Mouse (Mus musculus) embryo, embryonic 11 days (tissue): ENCODE measurements around the gene Gm5662.
"Not testable (repeated sequence)": the region's sequence is repeated elsewhere in the genome, so short reads cannot be mapped to it uniquely, and the experiment has no call there.

Experiments used
- DNase-seq: peaks from one replicate; pipeline ENCODE4 v3.0.0-alpha.2; 2015

The Gm5662 gene

GRCm38 (mm10) chr12:88274400-88274799 is at the start of gene Gm5662:
Gm5662 (minus strand) TSS chr12:88274500.
- DNase-seq: not testable (repeated sequence)

DNA sequence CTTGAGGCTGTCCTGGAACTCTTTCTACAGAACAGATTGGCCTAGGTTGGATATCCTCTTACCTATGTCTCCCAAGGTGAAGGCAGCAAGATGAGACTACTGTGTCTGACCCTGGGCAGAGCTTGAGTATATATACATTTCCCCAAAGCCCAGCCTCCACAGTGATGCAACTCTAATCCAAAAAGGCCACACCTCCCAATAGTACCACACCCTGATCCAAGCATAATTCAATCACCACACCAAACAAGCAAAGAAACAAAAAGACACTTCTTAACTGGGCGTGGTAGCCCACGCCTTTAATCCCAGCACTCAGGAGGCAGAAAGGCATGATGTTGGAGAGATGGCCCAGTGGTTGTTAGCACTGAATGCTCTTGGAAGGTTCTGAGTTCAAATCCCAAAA is 49.6 kb upstream of the Gm5662 start, which contains the start of gene Gm5039:
TSS of gene Gm5039 (minus strand) at position 101 of the 400 bp plus-strand sequence.
- DNase-seq: not testable (repeated sequence)

DNA sequence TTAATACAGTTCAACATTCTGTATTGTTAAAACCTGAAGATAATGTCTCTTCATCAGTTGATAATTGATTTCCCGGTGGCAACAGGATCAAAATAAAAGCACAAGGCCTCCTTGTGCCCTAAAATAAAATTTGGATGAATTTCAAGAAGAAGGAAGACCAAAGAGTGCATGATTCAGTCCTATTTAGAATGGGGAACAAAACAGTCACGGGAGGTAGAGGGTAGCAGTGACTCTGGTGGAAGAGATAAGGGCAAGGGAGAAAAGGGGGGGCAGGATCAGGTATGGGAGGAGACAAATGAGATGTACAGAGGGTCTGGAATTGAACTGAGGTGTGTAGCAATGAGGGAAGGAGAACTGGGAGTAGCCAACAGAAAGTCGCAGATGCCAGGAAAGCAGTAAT is 40.3 kb upstream of the Gm5662 start:
- DNase-seq: no peak

DNA sequence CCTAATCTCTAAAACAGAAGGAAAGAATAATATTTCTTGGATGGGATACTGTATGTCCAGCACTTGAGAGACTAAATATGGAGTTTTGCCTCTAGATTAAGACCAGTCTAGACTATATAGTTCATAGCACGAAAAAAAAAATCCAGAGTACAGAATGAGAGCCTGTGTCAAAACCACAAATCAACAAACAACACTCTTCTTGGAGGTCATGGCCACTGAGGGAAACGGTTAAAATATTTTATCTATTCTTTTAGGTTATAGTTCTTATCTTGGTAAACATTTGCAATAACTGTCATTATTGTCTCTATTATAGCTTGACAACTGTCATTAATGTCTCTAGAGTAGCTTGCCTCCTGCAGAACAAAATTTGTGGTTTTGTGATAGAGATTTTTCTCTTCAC is 22.9 kb upstream of the Gm5662 start:
- not testable (repeated sequence) for DNase-seq

GRCm38 (mm10) chr12:88293082-88293481 is 18.8 kb upstream of the Gm5662 start:
- DNase-seq: not testable (repeated sequence)

- DNase-seq: not testable (repeated sequence)
These were observed 10.9 kb upstream of the Gm5662 start for GRCm38 (mm10) chr12:88285224-88285623.

DNA sequence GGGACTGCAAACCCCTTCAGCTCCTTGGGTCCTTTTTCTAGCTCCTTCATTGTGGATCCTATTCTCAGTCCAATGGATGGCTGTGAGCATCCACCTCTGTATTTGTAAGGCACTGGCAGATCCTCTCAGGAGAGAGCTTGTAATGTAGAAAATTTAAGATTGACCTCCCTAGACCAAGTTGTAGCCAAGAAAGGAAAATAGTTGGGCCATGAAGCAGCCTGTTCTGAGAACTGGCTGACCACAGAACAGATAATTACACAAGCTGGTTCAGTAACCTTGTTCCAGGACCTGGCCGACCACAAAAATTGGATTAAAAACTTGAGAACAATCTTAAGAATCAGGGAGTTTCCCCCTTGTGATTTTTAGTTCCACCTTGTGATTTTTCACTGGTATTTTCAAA is 17.1 kb downstream of the Gm5662 start:
- no peak for DNase-seq

GRCm38 (mm10) chr12:88255917-88256316 is 18.4 kb downstream of the Gm5662 start:
- DNase-seq: not testable (repeated sequence)

GRCm38 (mm10) chr12:88250000-88250399 is 24.3 kb downstream of the Gm5662 start, which contains the start of gene Gm8332:
Gm8332 (minus strand) TSS chr12:88250100.
- DNase-seq: not testable (repeated sequence)

- not testable (repeated sequence) for DNase-seq
These were observed 28.5 kb downstream of the Gm5662 start for GRCm38 (mm10) chr12:88245786-88246185.

DNA sequence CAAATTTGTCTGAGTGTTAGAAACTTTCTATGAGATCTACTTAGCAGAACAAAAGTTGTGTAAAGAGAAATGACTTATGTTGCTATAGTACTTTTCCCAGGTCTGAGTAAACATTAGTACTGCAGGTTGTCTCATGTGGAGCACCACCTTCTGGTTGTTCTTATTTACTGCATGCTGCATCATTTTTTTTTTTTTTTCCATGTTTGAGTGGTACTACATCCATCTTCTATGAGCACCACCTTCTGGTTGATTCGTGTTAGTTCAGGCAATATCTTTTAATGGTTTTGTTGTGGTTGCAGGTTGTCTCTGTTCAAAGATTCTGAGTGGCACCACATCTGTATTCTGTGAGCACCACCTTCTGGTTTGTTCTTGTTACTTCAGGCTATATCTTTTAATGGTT is 31.4 kb downstream of the Gm5662 start:
- DNase-seq: not testable (repeated sequence)
